Mouse (Mus musculus): Measurements from ENCODE around the gene Lsamp.
A peak's percentile ranks its signal among the peaks of the same experiment; 100 is the strongest.

Gene Lsamp

GRCm38 (mm10) chr16:42121788-42122187, 2137.6 kb downstream of the Lsamp start:
- no peak for DNase-seq

DNA sequence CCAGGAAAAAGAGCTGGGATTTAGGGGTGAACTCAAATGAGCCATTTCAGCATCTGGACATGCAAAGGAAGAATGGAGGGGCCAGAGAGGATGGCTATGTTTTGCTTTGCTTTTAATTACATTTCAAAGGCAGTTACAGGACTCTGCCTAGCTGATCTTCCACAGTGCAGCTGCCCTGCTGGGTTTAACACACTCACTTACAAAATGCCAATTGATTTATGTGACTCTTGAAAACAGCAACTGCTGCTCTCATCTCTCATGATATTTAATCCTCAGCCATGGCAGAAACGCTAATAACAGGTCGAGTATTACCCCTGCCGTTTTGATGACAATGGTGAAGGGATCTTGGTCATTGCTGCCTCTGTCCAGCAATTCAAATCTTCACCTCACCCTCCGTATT, 2139.7 kb downstream of the Lsamp start:
- DNase-seq = no peak

GRCm38 (mm10) chr16:42126061-42126460, 2141.9 kb downstream of the Lsamp start:
- DNase-seq = no peak

DNA sequence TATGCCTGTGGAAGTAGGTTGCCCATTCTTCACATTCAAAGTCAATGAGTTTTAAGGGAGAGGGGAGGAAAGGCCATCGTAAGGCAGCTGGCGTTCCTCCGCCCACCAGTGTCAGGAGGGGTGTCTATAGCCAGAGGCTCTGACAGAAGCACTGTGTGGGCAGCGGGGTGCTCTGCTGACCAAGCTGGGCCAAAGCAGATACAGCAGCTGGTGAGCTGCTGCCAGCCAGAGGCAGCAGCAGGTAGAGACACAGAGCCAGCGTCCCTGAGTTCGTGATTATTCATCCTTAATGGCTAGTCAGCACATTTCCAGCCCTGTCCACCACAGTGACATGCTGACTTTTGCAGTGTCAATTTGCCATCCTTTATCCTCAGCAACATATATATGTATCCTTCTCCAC, 2163.0 kb downstream of the Lsamp start:
- DNase-seq = no peak

GRCm38 (mm10) chr16:42149216-42149942, 2165.2 kb downstream of the Lsamp start:
- no peak for DNase-seq

GRCm38 (mm10) chr16:42152640-42153039, 2168.5 kb downstream of the Lsamp start:
- DNase-seq = peak; percentile 18

GRCm38 (mm10) chr16:42157816-42158215, 2173.7 kb downstream of the Lsamp start:
- DNase-seq = no peak

GRCm38 (mm10) chr16:42164941-42165340, 2180.8 kb downstream of the Lsamp start:
- DNase-seq = peak; percentile 86

- peak; percentile 53 for DNase-seq
Measured at GRCm38 (mm10) chr16:42168292-42168691, 2184.1 kb downstream of the Lsamp start.

DNA sequence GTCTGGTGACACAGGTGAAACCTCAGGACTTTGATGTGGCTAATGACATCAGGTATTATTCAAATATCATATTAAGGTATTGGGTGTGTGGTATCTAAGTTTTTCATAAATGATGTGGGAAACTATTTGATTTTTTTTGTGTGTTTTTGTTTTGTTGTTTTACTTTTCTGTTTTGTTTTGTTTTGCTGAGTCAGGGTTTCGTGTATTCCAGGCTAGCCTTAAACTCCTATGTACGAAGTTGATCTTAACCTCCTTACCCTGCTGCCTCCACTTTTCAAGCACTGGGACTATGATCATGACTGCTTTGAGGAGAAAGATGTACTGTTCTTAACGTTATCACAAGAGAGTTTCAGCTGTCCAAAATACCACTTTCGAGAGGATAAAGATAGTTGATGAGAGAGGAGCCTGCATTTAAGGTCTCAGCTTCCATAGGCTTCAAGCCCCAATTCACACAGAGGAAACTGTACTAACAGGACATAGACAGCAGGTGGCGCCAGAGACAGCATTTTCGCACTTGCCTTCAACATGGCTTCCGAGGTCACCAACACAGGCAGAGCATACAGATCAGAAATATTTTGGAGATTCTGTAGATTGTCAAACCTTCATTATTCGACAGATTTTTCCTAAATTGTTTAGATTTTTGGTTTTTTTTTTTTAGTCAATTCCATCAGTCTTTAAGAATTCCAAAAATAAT, 2185.4 kb downstream of the Lsamp start:
- peak; percentile 79 for DNase-seq

GRCm38 (mm10) chr16:42172476-42172875, 2188.3 kb downstream of the Lsamp start:
- DNase-seq = peak; percentile 81

DNA sequence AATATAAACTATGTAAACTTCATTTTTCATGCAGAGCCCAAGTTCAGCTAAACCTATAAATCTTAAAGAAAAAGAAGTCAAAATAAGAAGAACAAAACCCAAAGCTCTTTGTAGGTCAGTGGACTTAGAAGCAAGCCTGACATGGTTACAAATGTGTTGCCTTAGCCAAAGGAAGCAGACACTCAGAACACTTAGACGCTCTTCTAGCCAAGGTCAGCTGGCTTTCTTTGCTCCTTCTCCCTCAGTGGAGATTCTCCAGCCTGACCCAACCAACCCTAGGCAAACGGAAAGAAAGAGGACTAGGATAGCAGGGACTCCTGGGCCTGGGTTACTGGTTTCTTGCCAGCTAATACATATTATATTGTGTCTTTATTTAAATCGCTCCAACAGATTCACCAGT, 2194.7 kb downstream of the Lsamp start:
- DNase-seq = no peak

- no peak for DNase-seq
Measured at GRCm38 (mm10) chr16:42180025-42180424, 2195.9 kb downstream of the Lsamp start.

GRCm38 (mm10) chr16:42180473-42180872, 2196.3 kb downstream of the Lsamp start:
- no peak for DNase-seq

- peak; percentile 46 for DNase-seq
Measured at GRCm38 (mm10) chr16:42189431-42190081, 2205.4 kb downstream of the Lsamp start.

GRCm38 (mm10) chr16:42190114-42191045, 2206.2 kb downstream of the Lsamp start:
- DNase-seq = peak; percentile 95
